Mouse (Mus musculus) CD4-positive naive resting alpha-beta T cell, adult 57 days (primary cell): ENCODE data around the gene Defb38. TPM values are rescaled to one million over a fixed set of nuclear protein-coding genes. Genes with fewer than 3 reads are reported as not detected.

Experiments used
- total RNA-seq: library from RNA; stranded (reverse); gene quantifications from one replicate; pipeline ENCODE4 v1.2.4, GENCODE M21; 2023

The Defb38 gene
- total RNA-seq: not detected

GRCm38 (mm10) chr8:19026466-19026865, at the start of gene Defb38:
Gene Defb38, minus strand, starts transcription at chr8:19026566.

GRCm38 (mm10) chr8:19064710-19065109, 38.3 kb upstream of the Defb38 start, which contains the start of gene Defb39:
Gene Defb39, minus strand, starts transcription at chr8:19064810.

Other genes with a start within 250 kb of the Defb38 start
- not detected for gene Defb40, start 48.3 kb downstream of the Defb38 start, total RNA-seq
- gene Defb37, start 35.5 kb downstream of the Defb38 start, total RNA-seq: not detected
- not detected for gene Defb39, start 38.2 kb upstream of the Defb38 start, total RNA-seq
- not detected for gene Defb12, start 88.3 kb upstream of the Defb38 start, total RNA-seq
- gene Defb34, start 97.2 kb upstream of the Defb38 start, total RNA-seq: not detected
- gene Gm45826, start 114.2 kb upstream of the Defb38 start, total RNA-seq: not detected
- not detected for gene Defb14, start 167.8 kb upstream of the Defb38 start, total RNA-seq
- gene Defb4, start 172.1 kb upstream of the Defb38 start, total RNA-seq: not detected
- gene Defb6, start 198.9 kb upstream of the Defb38 start, total RNA-seq: not detected
- gene Defb46, start 213.3 kb upstream of the Defb38 start, total RNA-seq: not detected
- not detected for gene Defb5, start 221.0 kb upstream of the Defb38 start, total RNA-seq